Mouse (Mus musculus): ENCODE measurements at regions not wholly inside any gene's neighbourhood (a gene's known extent, or its start where the extent isn't known, plus 50 kb on each side); places are given as distances from the start of the nearest gene placed in this dataset.

DNA sequence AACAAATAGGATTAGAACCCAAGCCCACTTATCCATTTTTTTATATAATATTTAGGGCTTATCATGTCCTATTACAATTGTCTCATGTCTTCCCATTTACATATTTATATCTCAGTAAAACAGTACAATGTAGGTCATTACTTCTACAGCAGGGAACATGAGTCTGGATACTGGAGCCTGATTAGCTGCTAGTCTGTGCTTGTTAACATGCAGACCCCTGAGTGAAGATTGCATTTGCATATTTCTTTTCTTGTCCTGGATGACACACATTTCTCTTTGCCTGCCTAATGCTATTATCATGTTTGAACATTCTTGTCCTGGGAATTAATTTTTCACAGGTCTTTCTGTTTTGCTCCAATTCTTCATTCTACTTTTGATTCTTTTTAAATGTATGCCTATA, 155.0 kb upstream of the 4921530L21Rik start:
- Histone ChIP-seq H3K4me1 (no peaks in the 10 kb centered on the region), H3K36me3 (no peaks in the 10 kb centered on the region), H3K27me3 (no peaks in the 10 kb centered on the region), H3K4me2 (replicated peaks) (no peak overlapping the region), H3K4me3 (no peak overlapping the region), H3K9ac (replicated peaks) (no peak overlapping the region), H3K27ac (replicated peaks) (no peak overlapping the region), H3K9me3 (no peaks in the 10 kb centered on the region)
- no peak for ATAC-seq (replicated peaks)

DNA sequence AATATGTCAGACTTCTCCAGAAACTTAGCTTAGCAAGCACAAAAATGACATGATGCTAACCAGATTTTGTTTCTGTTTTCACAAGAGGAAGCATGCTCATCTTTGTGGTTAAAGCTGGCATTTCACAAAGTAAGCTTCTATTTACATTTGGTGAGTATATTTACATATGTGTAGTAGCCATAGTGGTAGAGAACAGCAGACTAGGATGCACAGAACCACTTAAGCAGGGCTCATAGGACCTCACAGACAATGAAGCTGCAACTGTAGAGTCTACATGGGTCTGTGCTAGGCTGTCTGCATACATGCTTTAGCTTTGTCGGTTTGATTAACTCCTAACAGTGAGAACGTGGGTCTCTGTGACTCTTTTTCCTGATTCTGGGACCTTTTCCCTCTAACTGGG, 105.3 kb upstream of the 4921530L21Rik start:
- WGBS = 55% methylated on average over 2 of the region's 2 CpGs
- no peak for ATAC-seq (replicated peaks)
- H3K36me3 ChIP-seq = no peaks in the 10 kb centered on the region

GRCm38 (mm10) chr14:95777439-95777838, 103.6 kb upstream of the 4921530L21Rik start:
- no peak overlapping the region for H3K4me3 ChIP-seq

More for the DNA sequence above, 105.3 kb upstream of the 4921530L21Rik start:
- Histone ChIP-seq H3K4me3 (no peak overlapping the region), H3K9me3 (no peaks in the 10 kb centered on the region), H3K4me1 (no peaks in the 10 kb centered on the region; the same call in 1 of the 2 replicates), H3K9ac (replicated peaks) (no peak overlapping the region), H3K27me3 (no peaks in the 10 kb centered on the region), H3K27ac (replicated peaks) (no peak overlapping the region), H3K4me2 (replicated peaks) (no peak overlapping the region)

More at GRCm38 (mm10) chr14:95777439-95777838, 103.6 kb upstream of the 4921530L21Rik start:
- Histone ChIP-seq H3K4me2 (replicated peaks) (no peak overlapping the region), H3K9me3 (no peaks in the 10 kb centered on the region), H3K36me3 (no peaks in the 10 kb centered on the region), H3K27ac (replicated peaks) (no peak overlapping the region), H3K9ac (replicated peaks) (no peak overlapping the region), H3K4me1 (no peaks in the 10 kb centered on the region; the same call in 1 of the 2 replicates), H3K27me3 (no peaks in the 10 kb centered on the region)
- ATAC-seq (replicated peaks) = no peak; the same call in 1 of the 2 replicates

Data from forebrain, embryonic 15.5 days (tissue).